ENCODE assay signal across 18 mouse cellular contexts in the genomic region with DNA sequence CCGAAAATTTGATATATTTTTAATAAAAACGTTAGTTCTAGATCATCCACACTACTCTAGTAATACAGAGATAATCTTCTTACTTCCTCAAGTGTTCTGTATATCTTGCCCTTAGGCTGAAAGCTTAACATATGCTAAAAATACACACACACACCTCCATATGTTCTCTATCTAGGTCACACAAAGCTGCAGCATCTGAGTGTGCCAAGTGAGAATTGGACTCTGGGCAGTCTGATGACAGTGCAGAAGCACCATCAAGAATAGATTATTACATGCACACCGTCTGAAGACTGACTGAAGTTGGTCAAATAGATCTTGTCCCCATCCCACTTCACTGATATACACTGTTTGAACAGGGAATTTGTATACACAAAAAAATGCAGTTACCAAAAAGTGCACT. TPM values are rescaled to one million over a fixed set of nuclear protein-coding genes. Genes with fewer than 3 reads are reported as not detected.
A peak's percentile ranks its signal among the peaks of the same experiment; 100 is the strongest.
DNase-seq lines count a peak whose midpoint lies in the region; ATAC-seq and TF ChIP-seq lines count a peak whose summit lies in the region.
"Had no signal": no experiment of that assay in that cellular context is flagged by ENCODE, and none has a peak within 500 bp of the region (broad histone marks: within the 10 kb centered on the region; RNA-seq: fewer than 3 reads in every experiment).

No protein-coding gene starts in this region.

- H3K4me1 ChIP-seq in hindbrain, postnatal 0 days (ENCODE audit: insufficient read depth, low read length): no peaks in the 10 kb centered on the region
- H3K4me1 ChIP-seq in hindbrain, embryonic 13.5 days (replicated peaks): no peaks in the 10 kb centered on the region
- peaks cover 12% of the 10 kb centered on the region for H3K4me1 ChIP-seq in cerebellum, adult 2 months (ENCODE audit: control insufficient read depth, insufficient read depth, low read length)
- no peaks in the 10 kb centered on the region for H3K4me1 ChIP-seq in forebrain, embryonic 14.5 days (ENCODE audit: control insufficient read depth, insufficient read depth, low read length)
- H3K4me1 ChIP-seq: midbrain, embryonic 12.5 days; neural tube, embryonic 12.5 days had no signal

- H3K27ac ChIP-seq in hindbrain, postnatal 0 days: no peak overlapping the region
- H3K27ac ChIP-seq in hindbrain, embryonic 13.5 days: no peak overlapping the region
- peak overlapping the region; percentile 98; the same call in 1 of the 2 replicates for H3K27ac ChIP-seq in cerebellum, adult 2 months (ENCODE audit: insufficient read depth, low read length)
- H3K27ac ChIP-seq in forebrain, embryonic 14.5 days (ENCODE audit: low read depth, low read length): no peak overlapping the region
- H3K27ac ChIP-seq: midbrain, embryonic 12.5 days; neural tube, embryonic 12.5 days had no signal

- H3K9me3 ChIP-seq in hindbrain, postnatal 0 days (ENCODE audit: low read length): no peaks in the 10 kb centered on the region
- no peaks in the 10 kb centered on the region for H3K9me3 ChIP-seq in hindbrain, embryonic 13.5 days
- H3K9me3 ChIP-seq in forebrain, embryonic 14.5 days (replicated peaks; ENCODE audit: control insufficient read depth, low read length): no peaks in the 10 kb centered on the region
- H3K9me3 ChIP-seq: midbrain, embryonic 12.5 days; neural tube, embryonic 12.5 days had no signal

- H3K36me3 ChIP-seq in hindbrain, postnatal 0 days (ENCODE audit: insufficient read depth, low read length): no peaks in the 10 kb centered on the region
- no peaks in the 10 kb centered on the region for H3K36me3 ChIP-seq in hindbrain, embryonic 13.5 days
- H3K36me3 ChIP-seq in forebrain, embryonic 14.5 days (ENCODE audit: control insufficient read depth, insufficient read depth, low read length): no peaks in the 10 kb centered on the region
- H3K36me3 ChIP-seq: midbrain, embryonic 12.5 days; neural tube, embryonic 12.5 days had no signal

- no peak for TF ChIP-seq CTCF in hindbrain, postnatal 0 days (IDR thresholded peaks at IDR 0.05; ENCODE audit: low read depth)
- no peak for TF ChIP-seq CTCF in brain, embryonic 14.5 days (IDR thresholded peaks at IDR 0.05; ENCODE audit: borderline replicate concordance, extremely low read depth, insufficient read depth, insufficient read length)
- no peak for TF ChIP-seq CTCF in cerebellum, adult 2 months (IDR thresholded peaks at IDR 0.05; ENCODE audit: borderline replicate concordance, insufficient read depth, low read depth, low read length)

- no peak for TF ChIP-seq POLR2A in brain, embryonic 14.5 days (IDR thresholded peaks at IDR 0.05; ENCODE audit: borderline replicate concordance, extremely low read depth, insufficient read depth, insufficient read length, poor library complexity, severe bottlenecking)
- no peak for TF ChIP-seq POLR2A in cerebellum, adult 2 months (IDR thresholded peaks at IDR 0.05; ENCODE audit: borderline replicate concordance, insufficient read depth, low read length)

- peak; percentile 53 for ATAC-seq in hindbrain, postnatal 0 days
- ATAC-seq in hindbrain, embryonic 13.5 days (ENCODE audit: low FRiP score): no peak
- no peak for ATAC-seq in forebrain, embryonic 14.5 days
- ATAC-seq: CD4-positive, CD25-positive, alpha-beta regulatory T cell, adult 4 months had no signal

- 80% methylated on average over 3 of the region's 3 CpGs for WGBS in hindbrain, postnatal 0 days
- WGBS in hindbrain, embryonic 13.5 days: 91% methylated on average over 3 of the region's 3 CpGs
- 38% methylated on average over 3 of the region's 3 CpGs for WGBS in cerebellum, adult 2 months
- WGBS in forebrain, embryonic 14.5 days: 87% methylated on average over 3 of the region's 3 CpGs

- no peak overlapping the region for H3K9ac ChIP-seq in hindbrain, postnatal 0 days (replicated peaks; ENCODE audit: low read length)
- H3K9ac ChIP-seq in hindbrain, embryonic 13.5 days: no peak overlapping the region
- H3K9ac ChIP-seq in forebrain, embryonic 14.5 days (ENCODE audit: low read length): no peak overlapping the region
- H3K9ac ChIP-seq: midbrain, embryonic 12.5 days; neural tube, embryonic 12.5 days had no signal

- no peak for DNase-seq in hindbrain, postnatal 0 days (ENCODE audit: low spot score)
- peak; percentile 12 for DNase-seq in brain, embryonic 14.5 days (ENCODE audit: low read depth)
- peak; percentile 57 to 88 for DNase-seq in cerebellum, adult 2 months
- DNase-seq in retina, embryonic 14.5 days (ENCODE audit: low spot score): peak; percentile 2
- no peak for DNase-seq in thymus, postnatal 10 days (ENCODE audit: low spot score in 2 of 2)
- DNase-seq in forebrain, embryonic 14.5 days (ENCODE audit: low spot score): no peak
- DNase-seq: heart, adult 11 months; kidney, adult 9 months; liver; thymus, adult 2 months had no signal

- no peak overlapping the region for H3K4me3 ChIP-seq in hindbrain, postnatal 0 days (ENCODE audit: low read length)
- no peak overlapping the region for H3K4me3 ChIP-seq in hindbrain, embryonic 13.5 days
- no peak overlapping the region for H3K4me3 ChIP-seq in cerebellum, adult 2 months (replicated peaks; ENCODE audit: insufficient read depth, low read depth, low read length)
- H3K4me3 ChIP-seq in forebrain, embryonic 14.5 days (ENCODE audit: low read depth, low read length): no peak overlapping the region
- H3K4me3 ChIP-seq: midbrain, embryonic 12.5 days; neural tube, embryonic 12.5 days had no signal

- H3K4me2 ChIP-seq in hindbrain, postnatal 0 days (ENCODE audit: low read depth, low read length): no peak overlapping the region
- H3K4me2 ChIP-seq in hindbrain, embryonic 13.5 days: no peak overlapping the region
- H3K4me2 ChIP-seq in forebrain, embryonic 14.5 days (ENCODE audit: low read length): no peak overlapping the region
- H3K4me2 ChIP-seq: midbrain, embryonic 12.5 days; neural tube, embryonic 12.5 days had no signal

- H3K27me3 ChIP-seq in hindbrain, postnatal 0 days (ENCODE audit: insufficient read depth, low read length): no peaks in the 10 kb centered on the region
- H3K27me3 ChIP-seq in hindbrain, embryonic 13.5 days: no peaks in the 10 kb centered on the region
- H3K27me3 ChIP-seq in cerebellum, adult 2 months (ENCODE audit: control insufficient read depth, insufficient read depth, low read length): no peaks in the 10 kb centered on the region
- H3K27me3 ChIP-seq in forebrain, embryonic 14.5 days (replicated peaks; ENCODE audit: control insufficient read depth, insufficient read depth, low read length): no peaks in the 10 kb centered on the region
- H3K27me3 ChIP-seq: midbrain, embryonic 12.5 days; neural tube, embryonic 12.5 days had no signal

RNA-seq across cellular contexts. Expression of a gene that starts 38.2 kb away (rescaled TPM):
- not detected in 2 replicates for total RNA-seq in hindbrain, postnatal 0 days (2014; rRNA removed)
- polyA plus RNA-seq in hindbrain, postnatal 0 days (2015; fragmentation: Nextera tagmentation; extraction: Ambion mirVana): not detected in 2 replicates
- polyA plus RNA-seq in hindbrain, embryonic 13.5 days (2015; fragmentation: Nextera tagmentation; extraction: Ambion mirVana): not detected in 2 replicates
- polyA plus RNA-seq in brain, embryonic 14.5 days (2012; rRNA removed): 0.13 TPM in 1 of 2 replicates, not detected in the other
- polyA plus RNA-seq in cerebellum, adult 2 months (2012; rRNA removed): 0.25 TPM in 1 of 2 replicates, not detected in the other
- not detected in 2 replicates for polyA plus RNA-seq in forebrain, embryonic 14.5 days (2014; fragmentation: Nextera tagmentation; extraction: Ambion mirVana)
- total RNA-seq: heart, postnatal 10 days; left cerebral cortex, postnatal 14 days had no signal
- polyA plus RNA-seq: CD4-positive, CD25-positive, alpha-beta regulatory T cell, adult 4 months; forebrain, embryonic 16.5 days; lung, embryonic 16.5 days; midbrain, embryonic 12.5 days; neural tube, embryonic 12.5 days; thymus, adult 2 months had no signal

Comparison
In these comparisons a context has a peak if more than half of its experiments do, and no peak if none do; other contexts are left out.
1. DNase-seq: peak in brain, embryonic 14.5 days (single experiment), cerebellum, adult 2 months (2 of 2) and retina, embryonic 14.5 days (single experiment); none in hindbrain, postnatal 0 days (single experiment), thymus, postnatal 10 days (0 of 2) and forebrain, embryonic 14.5 days (single experiment).